Mouse (Mus musculus) ES-E14 (cell line): ENCODE results near the gene Shisa2. TPM values are rescaled to one million over a fixed set of nuclear protein-coding genes. Genes with fewer than 3 reads are reported as not detected.

Experiments
- DNase-seq: peaks from one replicate; pipeline ENCODE4 v3.0.0-alpha.2; 2013; ENCODE audit warnings: low read depth, low spot score
- H3K27ac ChIP-seq: 2 replicates; pipeline ENCODE4 v1.5.1; 2012; ENCODE audit warnings: low read depth, mild to moderate bottlenecking, low read length, moderate library complexity, mixed read lengths; ENCODE audit not compliant: poor library complexity, insufficient read depth, severe bottlenecking
- H3K36me3 ChIP-seq: 2 replicates; pipeline ENCODE4 v1.6.1; 2012; ENCODE audit warnings: mild to moderate bottlenecking, low read length, moderate library complexity, mixed read lengths; ENCODE audit not compliant: control insufficient read depth, poor library complexity, insufficient read depth, severe bottlenecking
- H3K4me1 ChIP-seq, 2 experiments: fragments of 150-350 bp in 1 of 2; sonication (generic) in 1 of 2; 2 replicates each; pipeline ENCODE4 v1.6.1; 2012; ENCODE audit warnings: low read length in 2 of 2, mild to moderate bottlenecking in 1 of 2, mixed read lengths in 1 of 2; ENCODE audit not compliant: control insufficient read depth in 2 of 2, insufficient read depth in 2 of 2, poor library complexity in 1 of 2
- H3K4me3 ChIP-seq, 2 experiments: fragments of 150-350 bp in 1 of 2; sonication (generic) in 1 of 2; 2 replicates each; pipeline ENCODE4 v1.5.1; 2012; ENCODE audit warnings: low read length in 2 of 2, low read depth in 1 of 2, mild to moderate bottlenecking in 1 of 2, mixed read lengths in 1 of 2; ENCODE audit not compliant: insufficient read depth in 1 of 2, poor library complexity in 1 of 2, severe bottlenecking in 1 of 2
- H3K9ac ChIP-seq: 2 replicates; pipeline ENCODE4 v1.6.1; 2012; ENCODE audit warnings: low read depth, mild to moderate bottlenecking, low read length, mixed read lengths; ENCODE audit not compliant: poor library complexity, insufficient read depth, severe bottlenecking
- H3K9me3 ChIP-seq: fragments of 150-350 bp; sonication (generic); 2 replicates; pipeline ENCODE4 v1.6.1; 2012; ENCODE audit warnings: low read depth, mild to moderate bottlenecking, low read length; ENCODE audit not compliant: control insufficient read depth, insufficient read depth
- CHD2 ChIP-seq: IDR thresholded peaks from 2 replicates; pipeline ENCODE4 v1.6.1; 2014; ENCODE audit warnings: mild to moderate bottlenecking, low read depth, low read length, inconsistent platforms
- HCFC1 ChIP-seq: IDR thresholded peaks from 2 replicates; pipeline ENCODE4 v1.6.1; 2012; ENCODE audit warnings: low read length, inconsistent platforms, borderline replicate concordance; ENCODE audit not compliant: insufficient read depth
- MAFK ChIP-seq: IDR thresholded peaks from 2 replicates; pipeline ENCODE4 v1.6.1; 2014; ENCODE audit warnings: mild to moderate bottlenecking, low read depth, low read length, inconsistent platforms; ENCODE audit not compliant: insufficient read depth
- ZC3H11A ChIP-seq: IDR thresholded peaks from 2 replicates; pipeline ENCODE4 v1.6.1; 2012; ENCODE audit warnings: low read depth, mild to moderate bottlenecking, inconsistent platforms, low read length, borderline replicate concordance
- ZNF384 ChIP-seq: IDR thresholded peaks from 2 replicates; pipeline ENCODE4 v1.6.1; 2012; ENCODE audit warnings: low read depth, low read length, inconsistent platforms
- in situ Hi-C, 2 experiments: fragments of 600-800 bp; cut with MboI; formaldehyde crosslinking; loops; one replicate each; pipeline ENCODE4 v1.15.1; 2025; ENCODE audit warnings: low sequenced_read_pairs in 2 of 2, inconsistent platforms in 1 of 2; ENCODE audit not compliant: unreplicated experiment in 2 of 2
- total RNA-seq: library from RNA; depleted of rRNA; stranded (reverse); fragments of 300-350 nt; gene quantifications from 2 replicates; pipeline ENCODE4 v1.2.3, GENCODE M21; 2012

Shisa2 gene
- total RNA-seq, 1 experiment = 3.8 TPM

GRCm38 (mm10) chr14:59627142-59627680 is 2.1 kb downstream of the Shisa2 start:
- no peak overlapping the region for H3K27ac ChIP-seq
- no peak for DNase-seq
- in situ Hi-C loops = no loop called here
- H3K4me1 ChIP-seq = peaks cover 4 to 6% of the 10 kb centered on the region in 2 experiments; a peak in 3 of 4 replicates
- H3K9me3 ChIP-seq = no peaks in the 10 kb centered on the region
- no peak for TF ChIP-seq CHD2
- H3K36me3 ChIP-seq = peaks cover 8% of the 10 kb centered on the region; the same call in 1 of the 2 replicates
- H3K9ac ChIP-seq = no peak overlapping the region
- peak overlapping the region in 1 of 2 experiments; percentile 13; a peak in 1 of 4 replicates for H3K4me3 ChIP-seq

GRCm38 (mm10) chr14:59627823-59628222 is 2.7 kb downstream of the Shisa2 start:
- DNase-seq = no peak
- in situ Hi-C loops = no loop called here
- TF ChIP-seq CHD2 (no peak), ZC3H11A (no peak), HCFC1 (no peak), MAFK (no peak), ZNF384 (no peak)
- H3K9me3 ChIP-seq = no peaks in the 10 kb centered on the region
- H3K27ac ChIP-seq = no peak overlapping the region
- no peak overlapping the region for H3K9ac ChIP-seq
- H3K4me3 ChIP-seq = no peak overlapping the region
- H3K36me3 ChIP-seq = peaks cover 8% of the 10 kb centered on the region; the same call in 1 of the 2 replicates
- H3K4me1 ChIP-seq = peaks cover 4 to 6% of the 10 kb centered on the region in 2 experiments; a peak in 3 of 4 replicates

GRCm38 (mm10) chr14:59629308-59629707 is 4.2 kb downstream of the Shisa2 start:
- Histone ChIP-seq H3K4me1 (peaks cover under 1 to 2% of the 10 kb centered on the region in 2 experiments; a peak in 1 of 4 replicates), H3K9me3 (no peaks in the 10 kb centered on the region), H3K9ac (no peak overlapping the region), H3K36me3 (peaks cover 8% of the 10 kb centered on the region; the same call in 1 of the 2 replicates), H3K4me3 (no peak overlapping the region), H3K27ac (no peak overlapping the region)
- TF ChIP-seq CHD2 (no peak), MAFK (no peak), HCFC1 (no peak), ZC3H11A (no peak), ZNF384 (no peak)
- in situ Hi-C loops = no loop called here
- DNase-seq = no peak

- Histone ChIP-seq H3K4me3 (no peak overlapping the region), H3K4me1 (peaks cover 0 to 2% of the 10 kb centered on the region in 2 experiments; a peak in 1 of 4 replicates), H3K27ac (no peak overlapping the region), H3K9ac (no peak overlapping the region), H3K36me3 (peaks cover 8% of the 10 kb centered on the region; the same call in 1 of the 2 replicates), H3K9me3 (no peaks in the 10 kb centered on the region)
- in situ Hi-C loops = no loop called here
- no peak for TF ChIP-seq ZNF384
- no peak for DNase-seq
Observed at GRCm38 (mm10) chr14:59630096-59630495, 5.0 kb downstream of the Shisa2 start.

GRCm38 (mm10) chr14:59632067-59632466 is 7.0 kb downstream of the Shisa2 start:
- Histone ChIP-seq H3K4me1 (no peaks in the 10 kb centered on the region; a peak in 1 of 4 replicates), H3K9me3 (no peaks in the 10 kb centered on the region), H3K9ac (no peak overlapping the region), H3K36me3 (peaks cover 8% of the 10 kb centered on the region; the same call in 1 of the 2 replicates), H3K4me3 (no peak overlapping the region), H3K27ac (no peak overlapping the region)
- no peak for DNase-seq
- in situ Hi-C loops = no loop called here
- TF ChIP-seq ZNF384 (no peak), ZC3H11A (no peak), HCFC1 (no peak), CHD2 (no peak), MAFK (no peak)
